Mouse (Mus musculus): ENCODE results near the gene Hdac9.
A peak's percentile ranks its signal among the peaks of the same experiment; 100 is the strongest.
"Not testable (repeated sequence)": the region's sequence is repeated elsewhere in the genome, so short reads cannot be mapped to it uniquely, and the experiment has no call there.

The Hdac9 gene

DNA sequence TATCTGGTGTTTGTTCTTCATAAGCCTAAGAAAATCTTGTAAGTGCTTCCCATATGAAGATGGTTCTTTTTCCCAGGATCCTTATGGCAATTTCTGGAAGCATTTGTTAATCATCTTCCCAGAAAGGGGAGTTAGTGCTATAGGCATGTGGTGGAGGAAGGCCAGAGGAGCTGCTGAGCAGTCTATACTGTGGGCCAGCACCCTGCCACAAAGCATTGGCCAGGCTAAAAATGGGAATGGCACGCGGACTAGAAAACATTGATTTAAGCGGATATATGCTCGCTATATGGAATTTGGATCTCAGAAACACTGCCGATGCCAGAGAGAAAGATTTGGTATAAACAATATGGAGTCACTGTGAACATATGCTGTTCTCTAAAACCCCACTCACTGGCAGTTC, 435.2 kb downstream of the Hdac9 start:
- DNase-seq = no peak

DNA sequence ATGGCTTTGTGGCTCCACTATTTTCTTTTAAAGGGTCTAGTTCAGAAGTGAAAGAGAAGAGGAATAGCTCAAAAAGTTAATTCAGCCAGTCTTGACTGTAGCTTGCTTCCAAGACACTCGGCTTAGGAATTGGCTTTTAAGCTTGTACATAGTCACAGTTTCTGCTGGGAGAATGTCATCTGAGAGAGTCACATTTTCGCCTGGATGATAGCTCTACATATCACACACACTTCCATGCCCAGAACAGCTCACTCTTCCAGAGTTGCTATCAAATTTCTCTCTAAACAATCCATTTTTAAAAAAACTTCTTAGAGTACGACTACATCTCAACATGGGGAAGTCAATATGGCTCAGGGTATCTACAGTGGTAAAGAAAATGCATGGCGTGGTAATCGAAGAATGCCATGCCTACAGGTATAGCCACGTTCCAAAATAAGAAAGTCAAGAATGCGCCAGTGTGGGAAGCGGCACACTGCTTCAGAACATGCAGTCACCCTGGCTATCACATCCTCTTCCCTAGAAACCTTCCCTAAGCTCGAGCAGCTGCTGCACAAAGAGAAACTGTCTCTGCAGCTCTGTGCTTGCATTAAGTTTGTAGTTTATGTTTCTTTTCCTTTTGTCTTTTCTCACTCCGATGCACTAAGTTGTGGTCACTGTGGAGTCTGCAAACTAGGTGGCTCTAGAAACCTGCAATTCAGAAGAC, 443.8 kb downstream of the Hdac9 start:
- no peak for DNase-seq

DNA sequence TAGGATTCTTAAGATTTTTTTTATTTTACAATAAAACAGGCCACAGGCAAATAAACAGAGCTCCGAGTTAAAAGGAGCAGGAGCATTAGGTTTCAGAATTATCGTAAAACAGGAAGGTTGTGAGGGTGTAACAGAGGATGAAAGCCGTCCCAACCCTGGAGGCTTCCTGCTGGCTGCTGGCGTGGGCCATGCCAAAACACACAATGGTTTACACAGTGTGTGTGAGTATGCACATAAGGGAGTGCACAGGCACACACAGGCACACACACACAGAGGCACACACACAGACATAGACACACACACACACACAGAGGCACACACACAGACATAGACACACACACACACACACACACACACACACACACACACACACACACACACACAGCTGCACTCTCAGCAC, 444.4 kb downstream of the Hdac9 start:
- DNase-seq = no peak

DNA sequence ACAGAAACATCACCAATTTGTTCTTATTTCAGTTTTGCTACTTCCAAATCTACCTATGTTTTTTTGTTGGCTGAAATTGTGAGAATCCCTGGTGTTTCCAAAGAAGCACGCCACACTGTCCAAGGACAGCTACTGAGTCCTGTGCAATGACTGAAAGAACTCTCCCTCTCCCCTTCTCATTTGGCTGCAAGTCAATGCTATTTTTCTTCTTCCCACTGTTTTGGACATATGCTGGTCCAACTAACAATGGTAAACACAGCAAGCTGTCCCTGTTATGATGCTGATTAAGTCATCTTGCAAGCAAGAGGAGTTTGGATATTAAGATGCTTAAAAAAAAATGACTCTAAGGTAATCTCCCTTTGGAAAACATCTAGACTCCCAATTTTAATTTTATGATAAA, 455.2 kb downstream of the Hdac9 start:
- DNase-seq = no peak

DNA sequence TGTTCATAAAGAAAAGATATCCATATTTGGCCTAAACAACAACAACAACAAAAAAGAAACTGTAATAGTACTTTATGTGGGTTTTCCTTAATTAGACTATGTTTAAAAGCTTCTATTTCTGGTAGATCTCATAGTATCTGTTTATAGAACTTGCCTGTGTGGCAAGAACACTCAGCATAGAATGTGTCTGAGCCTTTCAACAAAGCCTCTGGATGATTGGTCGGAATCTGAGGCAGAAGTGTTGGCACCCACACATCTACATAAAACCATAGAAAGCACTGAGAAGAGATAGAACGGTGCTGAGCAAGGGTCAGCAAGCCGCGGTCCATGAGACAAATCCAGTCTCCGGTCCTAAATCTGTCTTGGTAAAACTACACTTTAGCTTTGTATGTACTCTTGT, 464.3 kb downstream of the Hdac9 start:
- no peak for DNase-seq

DNA sequence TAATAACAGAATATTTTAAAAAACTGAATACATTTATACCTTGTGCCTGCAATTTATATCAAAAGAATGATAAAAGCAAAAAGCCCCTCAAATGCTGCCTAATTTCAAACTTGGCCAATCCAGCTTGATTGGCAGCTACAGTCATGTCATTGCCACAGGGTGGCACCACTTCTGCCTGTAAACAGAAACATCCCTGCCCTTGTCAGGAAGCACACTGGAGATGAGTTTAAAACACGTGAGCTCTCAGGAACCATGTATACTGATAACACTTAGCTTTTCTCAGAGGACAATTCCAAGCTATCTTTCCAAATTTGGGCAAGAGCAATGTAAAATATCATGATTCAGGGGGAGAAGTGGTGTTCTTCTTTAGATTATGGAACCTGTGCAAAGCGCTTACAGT, 465.7 kb downstream of the Hdac9 start:
- peak; percentile 37 for DNase-seq

DNA sequence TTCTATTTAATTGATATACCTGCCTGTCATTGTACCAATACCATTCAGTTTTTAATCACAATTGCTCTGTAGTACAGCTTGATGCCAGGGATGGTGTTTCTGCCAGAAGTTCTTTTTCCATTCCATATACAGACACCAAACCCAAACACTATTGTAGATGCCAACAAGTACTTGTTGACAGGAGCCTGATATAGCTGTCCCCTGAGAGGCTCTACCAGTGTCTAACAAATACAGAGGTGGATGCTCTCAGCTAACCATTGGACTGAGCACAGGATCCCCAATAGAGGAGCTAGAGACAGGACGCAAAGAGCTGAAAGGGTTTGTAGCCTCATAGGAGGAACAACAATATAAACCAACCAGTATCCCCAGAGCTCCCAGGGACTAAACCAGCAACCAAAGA, 472.2 kb downstream of the Hdac9 start:
- not testable (repeated sequence) for DNase-seq

DNA sequence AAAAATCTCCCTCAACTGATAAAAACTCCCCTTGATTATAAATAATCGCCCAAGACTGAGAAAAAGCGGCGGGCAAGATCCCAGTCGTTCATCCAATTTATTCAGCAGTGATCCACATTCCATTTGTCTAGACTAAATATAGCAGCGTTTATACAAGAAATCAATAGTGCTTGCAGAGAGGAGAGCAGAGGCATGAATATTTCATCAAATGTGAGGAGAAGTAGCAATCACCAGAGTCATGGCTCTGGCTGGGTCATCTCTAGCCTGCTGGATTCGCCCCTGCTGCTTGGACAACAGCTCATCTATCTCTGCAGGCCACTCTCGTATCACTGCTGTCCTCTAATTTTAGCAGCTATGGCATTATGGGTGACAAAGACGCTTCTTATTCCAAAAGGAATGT, 476.0 kb downstream of the Hdac9 start:
- DNase-seq = no peak

DNA sequence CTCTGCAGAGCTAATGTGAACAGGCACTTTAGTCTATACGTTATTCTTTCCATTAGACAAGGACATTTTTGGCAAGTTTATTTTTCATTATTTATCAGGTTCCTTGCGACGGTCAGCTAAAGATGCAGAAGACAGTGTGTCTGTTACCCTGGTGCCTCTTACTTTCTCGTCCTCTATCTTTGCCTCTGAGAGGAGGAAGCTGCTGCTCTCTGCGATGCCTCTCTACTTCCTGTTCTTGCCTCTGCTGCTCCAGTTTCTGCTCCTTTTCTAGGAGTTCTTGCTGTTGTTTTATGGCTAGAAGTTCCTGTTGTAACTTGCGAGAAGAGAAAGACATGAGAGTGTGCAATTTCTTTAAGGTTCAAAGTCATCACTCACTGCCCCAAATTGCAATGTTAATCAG, 484.0 kb downstream of the Hdac9 start:
- DNase-seq = no peak

DNA sequence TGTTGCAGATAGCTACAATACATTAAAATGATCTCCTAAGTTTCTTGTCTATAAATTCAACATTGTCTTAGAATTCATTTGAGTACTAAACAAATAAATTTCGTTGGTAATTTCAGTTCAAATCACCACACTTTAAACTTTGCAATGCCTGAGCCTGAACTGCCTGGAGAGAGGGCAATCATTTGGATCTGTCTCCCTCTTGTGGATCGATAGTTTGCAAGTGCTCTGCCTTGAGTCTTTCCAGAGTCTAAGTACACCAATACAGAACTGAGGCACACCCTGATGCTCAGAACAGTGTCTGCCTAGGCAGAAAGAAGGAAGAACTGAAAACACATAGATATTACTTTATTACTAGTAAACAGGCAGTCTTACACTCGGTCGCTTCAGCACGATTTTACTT, 484.4 kb downstream of the Hdac9 start:
- DNase-seq = peak; percentile 37

DNA sequence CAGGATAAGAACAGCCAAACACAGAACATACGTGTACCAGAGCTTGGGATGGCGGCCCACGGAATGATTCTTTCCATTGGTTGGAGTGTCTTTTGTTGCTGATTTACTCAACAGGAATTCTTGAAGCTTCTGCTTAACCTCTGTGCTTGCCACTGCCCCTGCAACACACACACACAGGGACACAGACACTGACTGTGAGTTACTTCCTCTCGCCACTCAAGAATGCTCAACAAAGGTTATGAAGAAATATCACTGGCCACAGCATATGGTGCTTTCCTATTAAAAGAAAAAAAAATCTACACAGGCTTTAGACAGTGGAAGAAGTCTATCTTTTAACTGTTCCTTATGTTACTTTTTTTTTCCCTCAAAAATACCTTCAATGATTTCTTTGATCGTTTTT, 485.1 kb downstream of the Hdac9 start:
- DNase-seq = no peak

DNA sequence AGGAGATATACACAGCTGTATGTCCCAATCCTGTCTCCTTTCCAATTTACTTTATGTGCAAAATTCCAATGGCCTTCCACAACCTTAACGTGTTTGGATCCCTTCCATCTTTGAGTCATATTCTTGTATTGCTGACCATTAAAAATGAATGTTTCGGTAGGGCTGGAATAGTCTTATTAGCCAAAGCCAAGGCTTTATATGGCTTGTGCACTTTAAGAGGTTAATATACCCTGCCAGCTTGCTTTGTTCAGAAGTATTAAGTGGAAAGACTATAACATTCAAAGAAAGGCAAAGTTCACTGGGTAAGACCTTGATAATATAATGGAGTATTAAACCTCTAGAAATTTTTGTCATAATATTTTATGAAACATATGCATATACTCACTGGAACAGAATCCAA, 491.4 kb downstream of the Hdac9 start:
- no peak for DNase-seq

DNA sequence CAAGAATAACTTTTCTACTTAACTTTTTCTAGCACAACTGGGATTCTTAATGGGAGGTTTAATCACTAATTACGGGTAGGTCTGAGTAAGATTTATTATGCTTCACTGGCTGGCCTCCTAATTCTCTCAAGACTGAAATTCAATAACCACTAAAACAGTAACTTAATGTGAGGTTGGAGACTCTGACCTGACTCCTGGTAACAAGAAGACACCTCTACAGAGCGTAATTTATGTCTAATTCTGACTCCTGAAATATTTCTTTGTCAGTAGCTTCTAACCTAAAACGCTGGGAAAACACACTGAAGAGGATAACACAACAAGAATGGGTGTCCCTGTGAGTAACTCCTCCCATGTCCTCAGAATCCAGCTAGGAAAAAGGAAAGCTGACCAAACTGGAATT, 508.8 kb downstream of the Hdac9 start:
- DNase-seq = no peak

DNA sequence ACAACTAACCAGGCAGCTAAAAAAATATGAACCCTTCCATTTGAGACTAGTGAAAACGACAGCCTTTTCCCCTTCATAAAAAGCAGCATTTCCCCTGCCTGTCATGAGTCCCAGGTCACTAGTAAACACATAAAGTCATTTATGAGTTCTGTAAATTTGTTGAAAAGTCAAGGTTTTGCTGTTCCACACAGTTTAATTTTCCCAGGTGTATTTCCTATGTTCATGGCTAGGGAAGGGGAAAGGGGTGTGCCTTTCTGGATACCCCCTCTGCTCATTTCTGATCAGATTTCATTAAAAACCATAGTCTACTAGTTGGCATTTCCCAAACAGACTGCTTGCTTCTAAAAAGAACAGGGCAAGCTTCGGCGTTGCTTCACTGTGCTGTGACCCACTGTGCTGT, 509.8 kb downstream of the Hdac9 start:
- DNase-seq = no peak

DNA sequence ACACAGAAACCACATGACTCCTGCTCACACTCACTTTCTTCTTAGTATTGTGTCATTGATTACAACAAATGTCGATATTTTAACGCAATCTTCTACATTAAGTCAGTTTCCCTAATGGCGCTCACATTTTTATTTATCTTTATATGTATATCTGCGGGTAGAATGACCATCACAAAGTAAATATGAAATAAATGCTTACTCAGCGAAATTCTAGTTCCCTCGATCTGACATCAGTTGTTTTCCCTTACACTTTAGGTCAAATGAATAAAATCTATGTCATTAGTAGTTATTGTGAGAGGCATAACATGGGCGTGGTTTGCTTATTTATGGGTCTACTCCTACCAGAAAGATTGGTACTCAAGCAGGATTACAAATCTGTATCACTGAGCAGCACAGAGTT, 514.8 kb downstream of the Hdac9 start:
- DNase-seq = no peak

DNA sequence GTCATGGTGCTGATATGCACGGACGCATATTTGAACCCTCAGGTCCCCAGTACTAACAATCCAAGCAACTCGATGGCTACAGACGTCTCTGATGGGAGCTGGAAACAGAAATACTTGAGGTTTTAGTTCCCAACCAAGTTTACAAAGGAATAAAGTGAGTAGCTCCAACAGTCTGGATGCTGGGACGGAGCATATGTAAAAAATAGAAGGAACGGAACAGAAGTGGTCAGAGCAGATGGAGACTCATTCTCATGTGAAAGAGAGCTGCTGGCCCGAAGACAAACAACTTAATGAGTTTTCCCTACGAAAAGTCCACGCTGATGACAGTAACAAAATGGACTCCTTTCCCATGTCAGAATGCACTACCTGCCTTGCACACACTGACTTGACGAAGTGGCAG, 518.3 kb downstream of the Hdac9 start:
- DNase-seq = peak; percentile 20

DNA sequence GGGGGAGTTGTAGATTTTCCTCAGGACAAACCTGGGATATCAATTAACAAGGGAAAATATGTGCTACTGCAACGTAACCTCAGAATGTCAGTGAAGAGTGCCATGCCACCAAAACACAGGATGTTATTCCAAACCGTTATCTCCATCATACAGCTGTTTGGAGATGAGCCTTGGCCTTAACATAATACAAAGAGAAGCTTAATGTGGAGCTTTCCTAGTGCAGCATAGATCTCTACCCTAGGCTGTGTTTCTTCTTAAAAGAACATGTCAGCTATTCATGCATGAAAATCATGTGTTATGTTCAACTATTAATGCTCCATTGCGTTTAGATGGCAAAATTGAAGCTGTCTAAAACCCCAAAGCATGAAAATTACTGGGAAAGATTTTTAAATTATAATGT, 522.6 kb downstream of the Hdac9 start:
- DNase-seq = no peak

DNA sequence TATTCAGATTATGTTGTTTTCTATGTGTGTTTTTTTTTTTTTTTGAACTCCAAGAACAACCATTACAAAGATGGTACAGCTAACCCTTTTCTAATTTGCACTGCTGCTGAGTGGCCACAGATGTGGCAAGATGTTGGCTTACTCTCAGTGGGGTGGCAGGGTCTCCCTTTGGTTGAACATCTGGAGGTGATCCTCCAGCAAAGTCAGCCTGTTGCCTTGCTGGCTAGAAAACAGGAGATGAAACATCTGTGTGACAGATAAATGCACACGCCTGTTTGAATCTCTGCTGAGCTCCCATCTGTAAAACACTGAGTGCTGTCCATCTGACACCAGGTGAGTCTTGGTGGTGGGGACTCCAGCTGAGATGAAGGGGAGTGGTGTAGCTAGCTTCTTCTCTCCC, 537.2 kb downstream of the Hdac9 start:
- DNase-seq = no peak

DNA sequence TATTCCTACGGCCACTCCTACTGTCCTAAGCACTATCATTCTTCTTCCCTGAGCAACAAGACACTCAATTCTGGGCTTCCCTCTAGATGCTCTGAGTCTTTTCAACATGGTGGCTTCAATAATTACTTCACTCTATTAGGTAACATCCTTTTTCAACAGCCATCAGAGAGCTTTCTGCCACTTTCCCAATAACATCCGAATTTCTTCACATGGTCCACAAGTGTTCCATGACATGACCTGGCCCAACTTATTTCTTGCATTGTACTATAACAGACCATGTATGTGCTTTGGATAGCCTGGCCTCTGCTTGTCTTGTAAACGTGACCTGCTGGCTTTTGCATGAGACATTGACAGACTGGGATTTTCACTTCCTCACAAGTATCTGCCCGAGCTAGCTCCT, 538.3 kb downstream of the Hdac9 start:
- DNase-seq = no peak

DNA sequence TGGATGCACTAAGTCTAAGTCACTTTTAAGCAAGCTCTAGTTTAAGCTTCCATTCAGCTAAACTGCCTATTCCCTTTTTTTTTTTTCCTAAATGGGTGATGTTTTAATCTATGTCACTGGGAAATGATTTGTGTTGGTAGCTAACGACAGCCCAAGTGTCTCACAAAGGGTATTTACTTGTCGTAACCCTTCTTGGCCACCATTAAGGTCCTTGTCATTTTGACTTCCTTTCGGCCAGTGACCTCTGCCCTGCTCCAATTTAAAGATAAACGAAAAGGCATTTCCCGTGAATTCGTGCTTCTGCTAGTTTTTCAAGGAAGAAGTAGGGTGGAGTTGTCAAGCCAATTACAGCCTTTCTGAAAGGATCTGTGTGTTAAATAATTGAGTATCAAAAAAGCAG, 565.0 kb downstream of the Hdac9 start:
- no peak for DNase-seq

DNA sequence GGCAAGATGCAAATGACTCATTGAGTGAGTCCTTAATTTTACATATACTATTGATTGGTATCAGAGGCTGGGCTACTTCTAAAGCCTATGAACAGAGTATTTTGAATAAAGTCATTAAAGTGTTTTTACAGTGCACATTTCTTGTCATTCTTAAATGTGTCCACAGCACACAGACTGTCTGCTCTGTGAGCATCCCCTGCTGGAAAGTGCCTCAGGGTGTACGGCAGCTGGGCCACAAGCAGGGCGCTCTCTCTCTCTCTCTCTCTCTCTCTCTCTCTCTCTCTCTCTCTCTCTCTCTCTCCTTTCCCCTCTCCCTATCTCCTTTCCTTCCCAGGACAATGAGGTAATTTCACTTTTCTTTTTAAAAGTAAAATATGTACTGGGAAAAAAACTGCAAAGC, 569.4 kb downstream of the Hdac9 start:
- DNase-seq = no peak

DNA sequence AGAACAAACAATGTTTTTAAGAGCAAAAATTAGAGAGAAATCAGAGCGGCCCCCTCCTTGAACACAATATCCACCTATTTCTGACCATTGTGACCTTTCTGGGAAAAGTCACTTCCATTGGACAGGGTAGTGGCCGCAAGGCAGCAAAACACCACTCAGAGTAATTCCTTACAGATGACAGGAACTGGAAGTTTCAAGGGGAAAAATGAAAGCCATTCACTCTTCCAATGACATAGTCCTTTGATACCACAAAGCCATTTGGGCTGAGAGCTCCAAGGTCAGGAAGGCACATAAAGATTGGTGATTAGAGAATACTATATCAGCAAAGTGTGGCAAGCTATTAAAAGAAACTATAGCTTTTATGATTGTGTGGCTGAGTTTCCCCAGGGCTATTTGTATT, 574.1 kb downstream of the Hdac9 start:
- DNase-seq = no peak

DNA sequence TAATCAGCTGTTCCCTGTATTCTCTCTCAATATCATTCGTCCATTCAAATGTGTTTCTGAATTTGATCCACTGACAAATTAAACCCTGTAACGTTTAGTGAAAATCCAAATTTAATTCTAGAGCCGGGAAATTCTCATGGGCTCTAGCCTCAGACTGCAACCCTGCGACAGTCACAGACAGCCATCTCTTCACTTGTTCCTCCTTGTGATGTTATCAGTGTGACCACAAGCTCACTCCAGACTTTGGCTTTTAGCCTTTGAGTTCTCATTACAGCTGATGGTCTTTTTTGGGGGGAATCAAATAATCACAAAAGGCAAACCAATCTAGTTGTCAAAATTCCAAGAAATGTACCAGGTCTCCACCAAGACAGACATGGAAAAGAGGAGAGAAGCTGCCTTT, 578.0 kb downstream of the Hdac9 start:
- no peak for DNase-seq

DNA sequence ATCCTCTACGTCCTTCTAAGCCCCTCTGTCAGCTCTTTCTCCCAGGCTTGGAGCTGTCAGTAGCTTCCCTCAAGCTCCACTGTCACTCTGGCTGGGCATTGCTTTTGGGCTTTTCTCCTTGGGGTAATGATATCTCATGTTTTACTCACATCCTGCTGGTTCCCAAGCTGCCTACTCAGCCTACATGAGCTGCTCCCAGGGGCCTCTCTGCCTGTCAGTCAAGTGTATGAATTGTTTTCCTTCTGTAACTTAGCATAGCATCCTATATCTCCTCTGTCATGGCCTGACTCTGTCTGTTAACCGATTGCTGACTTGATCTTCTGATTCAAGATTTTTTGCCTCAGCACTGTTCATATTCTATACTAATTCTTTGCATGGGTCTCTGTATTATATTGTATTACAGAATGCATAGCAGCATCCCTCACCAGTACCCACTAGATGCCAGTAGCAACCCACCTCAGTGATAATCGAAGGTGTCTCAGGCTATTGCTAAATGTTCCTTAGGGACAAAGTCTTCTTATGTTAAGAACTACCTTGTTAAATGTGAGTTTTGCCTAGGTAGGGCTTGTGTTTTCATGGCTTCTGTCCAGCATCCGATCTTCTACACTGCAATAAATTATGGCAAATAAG, 582.3 kb downstream of the Hdac9 start:
- DNase-seq = no peak

DNA sequence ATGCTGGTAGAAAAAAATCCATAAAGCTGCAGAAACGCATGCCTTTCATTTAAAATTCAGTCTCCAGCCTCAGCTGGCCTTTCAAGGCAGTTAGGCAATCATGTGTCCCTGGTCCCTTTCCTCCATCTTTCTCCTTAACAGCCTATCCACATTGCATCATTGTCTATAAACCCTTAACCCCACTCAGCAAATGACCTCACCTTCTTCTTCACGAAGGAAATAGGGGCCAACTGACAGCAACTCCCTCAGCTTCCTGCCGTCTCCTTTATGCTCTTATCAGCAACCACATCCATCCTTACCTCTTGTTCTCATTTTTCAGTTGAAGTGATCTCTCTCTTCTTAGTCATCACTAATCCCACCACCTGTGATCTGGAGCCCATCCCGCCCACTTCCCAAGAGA, 584.0 kb downstream of the Hdac9 start:
- no peak for DNase-seq
